Mouse (Mus musculus): ENCODE results near the gene Nasp. TPM values are rescaled to one million over a fixed set of nuclear protein-coding genes. Genes with fewer than 3 reads are reported as not detected.
"Not testable (repeated sequence)": the region's sequence is repeated elsewhere in the genome, so short reads cannot be mapped to it uniquely, and the experiment has no call there.

Gene Nasp
- total RNA-seq (2021): 10 to 100 TPM; 12.4 to 12.8 TPM
- long read RNA-seq, experiment 1, partial matches to known transcripts: 1 of 3 reads
- long read RNA-seq, experiment 1, other reads (novel, unspliced or antisense): 2 of 3 reads
- long read RNA-seq, experiment 2, transcript Nasp-202 (14 exons, 2,118 nt): major isoform, 5 of 6 reads
- long read RNA-seq, experiment 2, partial matches to known transcripts: 1 of 6 reads
- long read RNA-seq, experiment 2, other reads (novel, unspliced or antisense): 0 of 6 reads

DNA sequence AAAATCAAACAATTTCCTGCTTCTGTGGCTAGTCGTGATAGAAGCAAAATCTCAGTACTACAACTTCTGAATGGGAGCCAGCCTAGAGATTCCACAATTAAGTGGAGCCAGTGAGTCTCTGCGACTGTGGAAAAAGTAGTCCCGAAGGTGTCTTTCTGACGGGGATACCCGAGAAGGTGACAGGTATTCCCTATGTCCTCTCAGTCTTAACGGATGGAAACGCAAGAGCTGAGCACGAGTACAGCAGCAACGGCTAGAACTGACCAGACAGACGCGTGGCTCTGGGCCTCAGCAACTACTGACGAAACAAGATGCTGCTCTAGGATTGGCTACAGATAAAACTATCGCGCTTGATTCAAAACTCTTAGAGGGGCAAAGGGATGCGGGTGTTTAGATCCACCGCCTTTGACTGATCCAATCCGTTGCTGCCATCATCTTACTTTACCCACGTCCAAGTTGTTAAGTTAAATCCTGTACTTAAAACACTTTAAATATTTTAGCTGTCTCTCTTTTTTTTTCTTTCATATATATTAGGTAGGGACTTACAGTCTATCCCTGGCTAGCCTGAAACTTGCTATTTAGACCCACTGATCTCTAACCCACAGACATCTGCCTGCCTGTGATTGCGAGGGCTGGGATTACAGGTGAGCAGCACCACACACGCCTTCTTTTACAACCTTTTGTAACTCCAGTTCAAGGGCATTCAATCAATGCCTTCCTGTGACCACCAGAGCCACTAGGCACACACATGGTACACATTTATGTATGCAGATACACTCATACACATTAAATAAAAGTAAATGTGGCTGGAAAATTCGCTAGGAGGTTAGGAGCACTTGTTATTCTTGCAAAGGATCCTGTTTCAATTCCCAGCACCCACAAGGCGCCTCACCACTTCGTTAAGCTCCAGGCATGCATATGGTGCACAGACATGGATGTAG lies at the start of gene Nasp:
Gene Nasp (minus strand): TSS at position 220 of the 941 bp plus-strand sequence.
- peak; percentile 75 for DNase-seq

DNA sequence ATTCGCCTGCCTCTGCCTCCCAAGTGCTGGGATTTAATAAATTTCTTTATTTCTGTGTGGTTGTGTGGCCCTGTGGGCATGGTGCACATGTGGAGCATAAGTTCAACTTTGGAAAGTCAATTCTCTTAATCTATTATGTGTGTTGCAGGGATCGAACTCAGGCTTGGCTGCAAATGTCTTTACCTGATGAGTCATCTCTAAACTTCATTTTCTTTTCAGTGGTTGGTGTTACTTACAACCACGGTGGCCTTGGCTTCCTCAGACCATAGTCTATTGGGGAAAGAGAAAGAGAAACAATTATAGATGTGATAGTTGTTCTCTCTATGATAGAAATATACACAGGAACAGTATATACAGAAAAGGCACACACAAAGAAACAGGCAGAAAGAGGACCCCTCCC lies 48.3 kb upstream of the Nasp start:
- DNase-seq: no peak

DNA sequence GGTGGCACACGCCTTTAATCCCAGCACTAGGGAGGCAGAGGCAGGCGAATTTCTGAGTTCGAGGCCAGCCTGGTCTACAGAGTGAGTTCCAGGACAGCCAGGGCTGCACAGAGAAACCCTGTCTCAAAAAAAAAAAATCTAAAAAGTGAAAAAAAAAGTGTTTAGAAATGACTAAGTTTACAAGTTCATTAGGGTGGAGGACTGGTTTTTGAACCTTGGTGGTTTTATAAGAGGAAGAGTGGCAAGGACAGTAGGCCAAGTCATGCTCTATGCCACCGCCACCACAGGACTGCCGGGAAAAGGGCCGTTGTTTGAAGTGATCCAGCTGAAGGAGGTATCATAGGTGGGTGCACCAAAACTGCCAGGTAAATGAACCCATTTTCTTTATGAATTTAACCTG lies 47.0 kb upstream of the Nasp start:
- not testable (repeated sequence) for DNase-seq

DNA sequence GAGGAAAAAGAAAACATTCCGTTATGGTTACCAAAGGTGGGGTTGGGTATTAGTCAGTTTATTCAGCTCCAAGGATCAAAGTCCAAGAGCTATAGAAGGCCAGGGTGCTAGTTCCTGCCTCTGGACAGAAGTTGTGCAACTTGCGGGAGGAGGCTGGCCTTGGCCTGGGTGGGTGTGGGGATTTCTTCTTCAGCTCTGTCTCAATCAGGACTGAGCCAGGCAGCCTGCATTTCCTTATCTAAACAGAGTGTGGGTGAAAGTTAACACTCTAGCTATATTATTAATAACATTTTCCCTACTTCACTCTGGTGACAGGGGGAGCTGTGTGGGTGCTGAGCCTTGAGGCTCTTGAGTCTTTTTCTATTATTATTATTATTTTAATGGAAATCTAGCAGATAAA lies 45.0 kb upstream of the Nasp start:
- DNase-seq: no peak

DNA sequence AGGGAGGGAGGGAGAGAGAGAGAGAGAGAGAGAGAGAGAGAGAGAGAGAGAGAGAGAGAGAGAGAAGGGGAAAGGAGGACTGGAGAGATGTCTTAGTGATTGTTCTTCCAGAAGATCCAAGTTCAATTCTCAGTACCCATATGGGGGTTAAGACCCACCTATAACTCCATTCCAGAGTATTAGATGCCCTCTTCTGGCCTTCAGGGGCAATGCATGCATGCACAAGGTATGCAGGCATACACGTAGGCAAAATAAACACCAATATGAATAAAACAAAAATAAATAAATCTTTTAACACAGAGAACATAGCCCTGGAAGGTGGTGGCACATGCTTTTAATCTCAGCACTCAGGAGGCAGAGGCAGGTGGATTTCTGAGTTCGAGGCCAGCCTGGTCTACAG lies 41.5 kb upstream of the Nasp start:
- no peak for DNase-seq

DNA sequence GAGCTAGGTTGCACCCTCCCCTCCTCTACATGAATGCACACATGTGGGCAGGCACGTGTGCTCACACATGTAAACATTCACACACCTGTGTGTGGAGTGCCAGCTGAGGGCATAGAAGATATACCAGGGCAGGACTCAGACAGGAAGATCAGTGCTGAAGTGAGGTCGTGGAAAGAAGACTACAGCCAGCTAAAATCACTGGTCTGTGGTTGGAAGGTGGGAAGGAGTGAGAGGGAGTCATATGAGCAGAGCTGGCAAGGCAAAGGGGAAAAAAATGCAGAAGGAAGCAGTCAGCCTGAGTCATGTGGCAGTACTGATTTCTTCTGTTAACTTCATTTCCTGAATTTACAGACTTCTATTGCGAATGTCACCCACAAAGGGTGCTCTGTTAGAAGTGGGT lies 40.4 kb upstream of the Nasp start:
- peak; percentile 17 for DNase-seq

DNA sequence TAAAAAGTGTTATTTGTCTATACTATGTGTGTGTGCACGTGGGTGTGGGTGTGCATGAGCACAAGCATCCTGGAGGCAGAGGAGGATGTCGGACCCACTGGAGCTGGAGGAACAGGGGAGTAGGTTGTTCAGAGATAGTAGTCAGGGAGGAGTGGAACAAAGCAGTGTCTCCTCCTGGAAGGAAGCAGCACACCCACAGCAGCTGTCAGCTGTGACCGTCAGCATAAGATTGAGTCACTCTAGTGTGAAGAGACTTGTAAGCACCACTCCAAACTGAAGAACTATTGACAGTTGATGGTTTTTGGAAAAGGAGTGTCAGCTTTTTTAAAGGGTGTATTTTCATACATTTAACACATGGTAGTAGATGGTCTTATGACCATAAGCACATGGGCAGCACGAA lies 38.9 kb upstream of the Nasp start:
- no peak for DNase-seq

DNA sequence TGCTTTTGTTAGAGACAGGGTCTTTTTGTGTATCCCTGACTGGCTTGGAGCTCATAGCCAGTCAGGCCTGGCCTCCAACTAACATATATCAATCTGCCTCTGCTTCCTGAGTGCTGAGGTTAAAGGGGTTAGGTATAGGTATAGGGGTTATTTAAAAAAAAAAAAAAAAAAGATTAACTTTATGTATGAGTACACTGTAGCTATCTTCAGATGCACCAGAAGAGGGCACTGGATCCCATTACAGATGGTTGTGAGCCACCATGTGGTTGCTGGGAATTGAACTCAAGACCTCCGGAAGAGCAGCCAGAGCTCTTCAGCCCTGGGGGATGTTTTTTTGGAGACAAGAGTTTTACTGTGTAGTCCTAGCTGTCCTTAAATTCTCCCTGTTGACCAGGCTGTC lies 34.3 kb upstream of the Nasp start:
- DNase-seq: no peak

DNA sequence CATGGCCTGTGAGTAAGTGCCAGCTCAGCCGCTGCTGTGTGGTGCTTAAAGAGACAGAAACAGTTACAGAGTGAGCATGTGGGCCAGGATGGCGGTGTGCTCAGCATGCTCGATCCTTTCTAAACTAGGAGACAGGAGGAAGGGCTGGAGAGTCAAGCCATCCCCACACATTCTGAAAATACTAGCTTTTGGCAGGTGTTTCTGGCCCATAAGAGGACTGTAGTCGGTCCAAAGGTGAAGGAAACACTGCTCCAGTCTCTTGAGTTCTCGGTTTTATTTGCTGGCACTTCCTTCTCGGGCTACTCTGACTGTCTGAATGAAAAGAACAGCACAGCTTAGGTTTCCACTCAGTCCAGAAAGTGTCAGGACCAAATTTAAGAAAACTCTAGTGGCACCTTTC lies 33.1 kb upstream of the Nasp start:
- DNase-seq: no peak

DNA sequence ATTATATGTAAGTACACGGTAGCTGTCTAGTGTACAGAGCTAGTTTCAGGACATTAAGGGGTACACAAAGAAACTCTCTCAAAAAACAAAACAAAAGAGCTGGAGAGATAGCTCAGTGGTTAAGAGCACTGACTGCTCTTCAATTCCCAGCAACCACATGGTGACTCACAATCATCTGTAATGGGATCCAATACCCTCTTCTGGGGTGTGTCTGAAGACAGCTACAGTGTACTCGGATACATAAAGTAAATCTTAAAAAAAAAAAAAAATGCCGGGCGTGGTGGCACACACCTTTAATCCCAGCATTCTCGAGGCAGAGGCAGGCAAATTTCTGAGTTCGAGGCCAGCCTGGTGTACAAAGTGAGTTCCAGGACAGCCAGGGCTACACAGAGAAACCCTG lies 32.2 kb upstream of the Nasp start:
- not testable (repeated sequence) for DNase-seq

DNA sequence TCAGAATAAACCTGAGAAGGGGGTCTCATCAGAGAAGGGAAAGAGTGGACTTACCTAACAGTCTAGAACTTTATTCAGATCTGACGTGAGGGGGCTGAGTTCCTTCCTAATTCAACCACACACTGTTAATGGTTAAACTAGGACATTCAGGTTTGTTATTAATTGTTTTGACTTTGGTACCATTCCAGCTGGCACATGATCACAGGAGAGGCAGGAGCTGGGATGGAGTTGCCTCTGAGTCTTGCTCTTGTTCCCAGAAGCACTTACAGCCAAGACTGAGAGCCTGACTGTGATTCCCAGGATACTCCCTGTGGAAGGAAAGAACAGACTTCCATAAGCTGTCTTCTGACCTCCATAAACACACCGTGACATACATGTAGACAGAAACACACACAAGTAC lies 31.7 kb upstream of the Nasp start:
- no peak for DNase-seq

DNA sequence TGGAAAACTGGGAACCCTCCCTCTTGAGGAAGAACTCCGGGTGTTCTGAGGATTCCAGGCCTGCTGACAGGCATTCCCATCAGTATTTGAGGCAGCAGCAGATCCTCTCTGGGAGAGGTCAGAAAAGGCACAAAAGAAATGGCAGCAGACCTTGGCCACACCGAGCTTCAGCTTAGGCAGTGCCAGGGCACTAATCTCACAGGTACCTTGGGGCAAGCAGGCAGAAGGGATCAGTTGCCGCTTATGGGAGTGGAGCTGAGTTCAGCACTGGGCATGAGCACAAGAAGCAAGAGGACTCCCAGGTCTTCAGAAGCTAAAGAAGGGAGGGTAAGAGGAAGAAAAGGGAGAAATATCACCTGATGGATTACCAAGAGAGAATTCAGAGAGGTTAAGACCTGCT lies 30.2 kb upstream of the Nasp start:
- DNase-seq: no peak

DNA sequence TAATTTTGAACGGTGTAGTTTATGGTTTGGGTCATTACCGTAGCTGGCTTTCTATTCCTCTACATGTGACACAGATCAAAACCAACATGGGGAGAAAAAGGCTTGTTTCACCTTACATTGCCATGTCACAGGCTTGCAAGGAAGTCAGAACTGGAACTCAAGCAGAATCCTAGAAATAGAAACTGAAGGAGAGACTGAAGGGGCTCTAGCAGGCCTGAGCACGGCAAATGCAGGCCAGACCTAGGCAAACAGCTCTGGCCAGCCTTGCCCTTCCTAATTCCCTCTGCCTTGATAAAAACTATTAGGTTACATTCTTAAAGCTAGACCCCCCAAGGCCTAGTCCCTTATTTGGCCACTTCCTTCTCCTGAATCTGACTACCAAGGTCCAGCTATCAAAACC lies 27.9 kb upstream of the Nasp start:
- no peak for DNase-seq

DNA sequence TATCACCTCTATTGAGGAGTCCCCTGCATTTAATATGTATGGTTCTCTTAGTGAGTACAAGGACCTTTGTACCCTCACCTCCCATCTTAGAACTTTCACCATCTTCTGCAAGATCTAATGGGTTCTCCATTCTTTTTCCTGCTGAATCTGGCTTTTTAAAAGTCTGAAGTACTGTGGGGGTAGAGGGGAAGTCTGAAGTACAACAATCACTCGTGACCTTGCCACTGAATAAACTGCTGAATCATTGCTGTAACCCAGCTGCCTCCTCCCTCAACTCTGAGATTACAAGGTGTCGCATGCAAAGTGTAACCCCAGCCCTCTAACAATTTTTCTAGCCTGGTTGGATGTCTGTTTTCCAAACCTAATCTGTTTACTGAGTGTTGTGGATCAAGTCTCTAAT lies 27.4 kb upstream of the Nasp start:
- no peak for DNase-seq

DNA sequence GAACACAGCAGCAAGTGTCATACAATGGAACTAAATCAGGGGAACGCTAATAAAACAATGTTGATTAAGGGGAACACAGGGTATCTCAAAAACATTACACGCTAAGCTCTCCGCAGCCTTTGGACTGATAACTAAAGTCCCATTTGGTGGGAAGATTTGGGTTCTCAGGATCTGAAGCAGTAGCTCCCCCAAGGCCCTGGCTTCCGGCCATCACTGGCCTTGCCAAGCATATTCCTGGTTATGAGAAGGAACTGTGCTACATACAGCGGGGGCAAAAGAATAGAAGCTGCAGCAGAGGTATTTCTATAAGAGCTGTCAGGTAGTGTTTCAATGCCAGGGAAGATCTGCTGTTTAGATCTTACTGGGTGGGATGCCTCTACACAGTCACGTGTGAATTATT lies 25.5 kb upstream of the Nasp start:
- DNase-seq: no peak

DNA sequence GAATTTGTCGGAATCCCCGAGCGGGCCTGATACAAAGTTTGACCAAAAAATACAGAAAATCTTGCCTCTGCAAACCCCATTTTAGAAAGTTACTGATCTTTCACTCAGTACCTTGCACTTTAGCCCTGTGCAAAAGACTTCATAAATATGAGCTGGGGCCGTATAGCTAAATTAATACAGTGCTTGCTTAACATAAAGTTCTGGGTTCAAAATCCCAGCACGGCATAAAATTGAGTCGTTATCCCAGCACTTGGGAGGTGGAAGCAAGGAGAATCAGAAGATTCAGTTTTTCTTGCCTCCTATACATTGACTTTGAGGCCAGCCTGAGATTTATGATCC lies 24.0 kb upstream of the Nasp start:
- DNase-seq: no peak

DNA sequence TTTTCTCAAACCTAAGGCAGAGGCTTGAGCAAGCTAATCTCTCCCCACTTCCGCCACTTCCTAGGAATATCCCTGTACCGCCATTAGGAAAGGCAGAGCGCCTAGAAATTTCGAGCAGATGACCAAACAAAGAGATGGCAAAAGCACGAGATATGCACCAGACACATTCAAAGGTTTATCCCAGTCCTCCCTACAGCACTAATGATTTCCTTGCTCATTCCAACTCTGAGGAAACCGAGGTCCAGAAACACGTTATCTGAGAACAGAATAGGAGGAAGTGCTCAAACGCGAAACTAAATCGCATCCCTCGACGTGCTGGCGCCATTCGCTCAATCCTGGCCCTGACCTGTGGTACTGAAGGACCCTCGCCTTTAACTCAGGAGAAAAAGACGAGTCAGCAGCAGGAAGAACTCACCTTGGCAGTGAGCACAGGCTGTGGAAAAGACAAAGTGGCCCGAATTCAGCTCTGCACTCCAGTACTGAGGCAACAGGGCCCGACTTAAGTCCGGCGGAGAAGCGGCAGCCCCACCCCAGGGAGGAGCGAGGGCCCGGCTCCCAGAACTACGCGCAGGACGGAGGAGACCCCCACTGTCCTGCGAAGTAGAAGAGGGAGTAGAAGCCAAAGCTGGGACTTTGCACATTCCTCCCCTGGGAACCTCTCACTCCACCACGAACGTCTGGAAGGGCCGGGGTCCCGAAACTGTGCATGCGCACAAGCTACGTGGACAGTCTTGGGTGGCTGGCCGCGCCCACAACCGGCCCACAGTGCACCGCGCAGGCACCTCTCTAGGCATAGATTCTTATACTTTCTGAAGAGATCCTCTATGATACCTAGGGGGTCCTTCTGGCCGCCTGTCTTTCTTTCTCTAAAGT lies 23.4 kb upstream of the Nasp start, which contains the start of gene Akr1a1:
Gene Akr1a1 (minus strand): TSS at position 757 of the 873 bp plus-strand sequence.
- peak; percentile 88 for DNase-seq

DNA sequence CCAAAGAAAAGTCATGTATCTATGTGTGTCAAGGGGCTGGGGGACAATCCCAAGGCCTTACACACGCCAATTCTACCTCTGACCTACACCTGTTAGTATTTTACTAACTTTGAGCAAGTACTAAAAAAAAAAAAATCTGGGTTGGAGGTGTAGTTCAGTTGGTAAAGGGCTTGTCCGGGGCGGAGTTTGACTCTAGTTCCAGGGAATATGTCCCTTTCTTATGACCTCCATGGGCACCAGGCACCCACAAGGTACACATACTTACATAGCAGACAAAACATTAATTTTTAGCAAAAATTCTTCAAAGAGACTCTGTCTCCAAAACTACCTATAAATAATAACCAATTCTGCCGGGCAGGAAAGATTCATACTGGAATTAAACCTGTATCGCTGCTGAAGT lies 22.6 kb upstream of the Nasp start:
- DNase-seq: no peak

DNA sequence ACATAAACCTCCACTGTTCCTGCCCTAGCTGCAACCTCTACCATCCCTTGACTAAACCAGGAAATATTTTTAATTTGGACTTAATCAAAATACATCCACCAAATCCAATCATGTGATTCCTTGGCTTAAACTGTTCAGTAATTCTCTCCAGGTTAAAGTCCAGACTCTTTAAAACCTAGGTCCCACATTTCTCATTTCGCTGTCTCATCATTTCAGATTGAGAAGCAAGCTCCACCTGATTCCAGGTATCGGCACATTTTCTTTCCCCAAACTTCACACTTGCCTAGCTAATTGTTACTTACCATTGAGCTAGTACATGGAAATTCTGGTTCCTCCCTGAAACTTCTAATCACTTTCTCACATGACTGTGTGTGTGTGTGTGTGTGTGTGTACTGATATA lies 21.7 kb upstream of the Nasp start:
- no peak for DNase-seq

DNA sequence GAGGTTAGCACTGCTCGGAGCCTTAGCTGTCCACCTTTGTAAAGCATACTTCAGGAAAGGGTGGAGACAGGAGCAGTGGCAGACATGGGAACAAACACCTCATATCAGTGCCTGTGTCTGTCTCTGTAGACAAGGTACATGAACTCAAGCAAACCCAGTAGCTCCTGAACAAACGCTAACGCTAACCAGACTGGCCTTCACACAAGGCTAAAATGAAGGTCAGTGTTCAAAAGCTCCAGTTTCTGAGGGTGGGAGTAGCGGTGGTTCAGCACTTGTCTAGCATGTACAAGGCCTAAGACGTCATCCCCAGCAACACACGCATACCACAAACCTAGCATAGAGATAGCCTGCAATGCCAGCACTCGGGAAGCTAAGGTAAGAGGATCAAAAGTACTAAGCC lies 17.9 kb upstream of the Nasp start:
- DNase-seq: no peak

DNA sequence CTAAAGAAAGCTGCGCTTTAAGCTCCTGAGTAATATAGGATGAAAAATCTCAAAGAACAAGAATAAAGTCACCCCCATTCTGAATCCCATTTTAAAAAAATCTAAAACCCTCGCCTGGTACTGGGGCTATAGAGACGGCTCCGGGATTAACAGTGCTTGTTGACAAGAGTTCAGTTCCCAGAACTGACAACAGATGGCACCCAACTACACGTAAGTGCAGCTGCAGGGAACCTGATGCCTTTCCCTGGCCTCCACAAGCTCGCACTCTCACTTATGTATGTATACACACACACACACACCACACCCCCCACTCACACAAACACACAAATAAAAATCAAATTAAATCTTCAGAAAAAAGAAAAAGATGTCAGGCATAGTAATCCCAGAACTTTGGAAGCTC lies 16.6 kb upstream of the Nasp start:
- no peak for DNase-seq

DNA sequence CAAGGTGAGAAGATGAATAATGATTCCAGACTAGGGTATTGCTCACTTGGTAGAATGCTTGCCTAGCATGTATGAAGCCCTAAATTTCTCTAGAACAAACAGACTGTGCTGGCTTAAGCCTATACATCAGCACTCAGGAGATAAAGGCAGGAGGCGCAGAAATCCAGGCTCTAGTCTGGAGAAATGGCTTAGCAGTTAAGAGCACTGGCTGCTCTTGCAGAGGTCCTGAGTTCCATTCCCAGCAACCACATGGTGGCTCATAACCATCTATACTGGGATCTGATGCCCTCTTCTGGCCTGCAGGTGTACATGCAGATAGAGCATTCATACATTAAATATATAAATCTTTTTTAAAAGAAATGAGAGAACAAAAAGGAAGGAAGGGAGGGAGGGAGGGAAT lies 14.3 kb upstream of the Nasp start:
- no peak for DNase-seq

DNA sequence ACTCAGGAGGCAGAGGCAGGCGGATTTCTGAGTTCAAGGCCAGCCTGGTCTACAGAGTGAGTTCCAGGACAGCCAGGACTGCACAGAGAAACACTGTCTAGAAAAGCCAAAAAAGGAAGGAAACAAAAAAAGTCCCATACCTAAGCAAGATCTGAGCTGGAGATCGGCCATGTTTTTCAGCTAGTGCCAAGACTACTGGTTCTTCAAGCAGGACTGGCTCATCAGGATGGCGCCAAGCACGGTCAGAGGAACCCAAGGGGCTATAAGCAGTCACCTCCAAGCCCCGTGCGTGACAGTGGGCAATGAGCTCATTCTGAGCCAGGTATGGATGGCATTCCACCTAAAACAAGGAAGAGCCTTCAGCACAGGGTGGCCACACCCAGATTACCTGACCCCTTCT lies 11.1 kb upstream of the Nasp start:
- DNase-seq: no peak

Data from gastrocnemius, postnatal 25 days (tissue).